Mouse (Mus musculus) sigmoid colon, adult 10 weeks (tissue): ENCODE measurements around the gene Tas2r129. TPM values are rescaled to one million over a fixed set of nuclear protein-coding genes. Genes with fewer than 3 reads are reported as not detected.

Source experiments
- polyA plus RNA-seq: library from polyadenylated mRNA; stranded (reverse); fragments of 350-450 nt; fragmentation: Illumina TruSeq; extraction: RNeasy Lipid Tissue Mini Kit (QIAGEN cat#74804); gene quantifications from one replicate; pipeline ENCODE4 v1.2.3, GENCODE M21; 2014; ENCODE audit warnings: low read depth, low replicate concordance

Gene Tas2r129
- polyA plus RNA-seq: not detected

DNA sequence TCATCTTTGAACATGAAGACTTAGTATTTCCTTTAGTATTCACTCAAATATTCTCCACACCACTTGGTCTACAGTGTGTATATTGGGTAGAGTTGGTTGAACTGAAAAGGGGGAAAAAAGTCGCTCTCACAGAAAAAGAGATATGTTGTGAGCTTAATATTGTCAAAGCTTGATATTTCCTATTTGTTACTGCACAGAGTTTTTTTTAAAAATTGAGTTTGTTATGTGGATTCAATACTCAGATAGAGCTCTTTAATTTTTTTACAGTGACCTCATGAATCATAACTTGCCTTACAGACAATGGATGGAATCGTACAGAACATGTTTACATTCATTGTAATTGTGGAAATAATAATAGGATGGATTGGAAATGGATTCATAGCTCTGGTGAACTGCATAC lies at the start of gene Tas2r129:
Gene Tas2r129 (plus strand): TSS at position 301 of the 400 bp plus-strand sequence.

GRCm38 (mm10) chr6:132909351-132909750 lies 41.6 kb upstream of the Tas2r129 start, which contains the start of gene Tas2r125:
TSS of gene Tas2r125 (plus strand) at chr6:132909651.

GRCm38 (mm10) chr6:132957819-132958218 lies 6.9 kb downstream of the Tas2r129 start, which contains the start of gene Tas2r131:
TSS of gene Tas2r131 (minus strand) at chr6:132957919.

GRCm38 (mm10) chr6:132980865-132981264 lies 30.0 kb downstream of the Tas2r129 start, which contains the start of gene Tas2r109:
TSS of gene Tas2r109 (minus strand) at chr6:132980965.

Other genes starting within 250 kb of the Tas2r129 start
- not detected for gene Tas2r122, start 239.2 kb upstream of the Tas2r129 start, polyA plus RNA-seq
- not detected for gene Tas2r115, start 213.1 kb upstream of the Tas2r129 start, polyA plus RNA-seq
- not detected for gene Tas2r124, start 196.4 kb upstream of the Tas2r129 start, polyA plus RNA-seq
- gene Tas2r102, start 189.0 kb upstream of the Tas2r129 start, polyA plus RNA-seq: not detected
- gene Tas2r136, start 172.9 kb upstream of the Tas2r129 start, polyA plus RNA-seq: not detected
- not detected for gene Tas2r117, start 148.3 kb upstream of the Tas2r129 start, polyA plus RNA-seq
- gene Tas2r123, start 104.0 kb upstream of the Tas2r129 start, polyA plus RNA-seq: not detected
- gene Tas2r116, start 95.7 kb upstream of the Tas2r129 start, polyA plus RNA-seq: not detected
- gene Tas2r110, start 83.1 kb upstream of the Tas2r129 start, polyA plus RNA-seq: not detected
- not detected for gene Tas2r113, start 58.1 kb upstream of the Tas2r129 start, polyA plus RNA-seq
- not detected for gene Tas2r125, start 41.5 kb upstream of the Tas2r129 start, polyA plus RNA-seq
- gene Tas2r131, start 6.8 kb downstream of the Tas2r129 start, polyA plus RNA-seq: not detected
- gene Tas2r109, start 29.9 kb downstream of the Tas2r129 start, polyA plus RNA-seq: not detected
- not detected for gene Tas2r103, start 86.0 kb downstream of the Tas2r129 start, polyA plus RNA-seq
- gene Tas2r140, start 104.7 kb downstream of the Tas2r129 start, polyA plus RNA-seq: not detected
- 432 TPM for gene Smim10l1, start 153.8 kb downstream of the Tas2r129 start, polyA plus RNA-seq